In the genomic region with DNA sequence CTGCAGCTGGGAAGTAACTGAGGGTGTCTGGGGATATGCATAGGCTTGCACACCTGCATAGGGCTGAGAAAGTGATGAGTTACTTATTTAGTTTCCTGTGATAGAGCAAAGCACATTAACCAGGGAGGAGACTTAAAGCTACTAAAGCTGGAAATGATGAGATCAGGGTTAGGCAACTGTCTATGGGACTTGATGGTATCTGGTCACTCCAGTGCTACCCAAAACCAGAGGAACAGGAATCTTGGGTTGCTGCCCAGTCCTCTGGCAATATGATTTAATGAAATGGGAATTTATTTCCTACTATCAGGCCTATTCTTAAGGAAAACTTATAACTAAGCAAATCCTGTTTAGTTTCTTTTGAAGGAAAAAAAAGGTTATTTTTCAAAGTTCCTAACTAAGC, we compare ENCODE assay signal across 20 mouse cellular contexts.
"Had no signal": no experiment of that assay in that cellular context is flagged by ENCODE, and none has a peak within 500 bp of the region (broad histone marks: within the 10 kb centered on the region; RNA-seq: fewer than 3 reads in every experiment).

No protein-coding gene starts in this region.

- H3K27me3 ChIP-seq: limb, embryonic 13.5 days; liver, embryonic 12.5 days; liver, embryonic 15.5 days; midbrain, embryonic 12.5 days; midbrain, embryonic 15.5 days; neural tube, embryonic 13.5 days had no signal

- H3K4me3 ChIP-seq: limb, embryonic 13.5 days; liver, embryonic 12.5 days; liver, embryonic 15.5 days; midbrain, embryonic 12.5 days; midbrain, embryonic 15.5 days; myocyte; neural tube, embryonic 13.5 days had no signal

- DNase-seq: kidney, adult 18-20 months; left cerebral cortex, postnatal 4 days; liver; lung, adult 2 months; lung, postnatal 14 days; lung, postnatal 4 days; retina, postnatal 1 day; right cerebral cortex, postnatal 25 days; spleen, adult 18-20 months; thymus, adult 2 months; thymus, postnatal 14 days; thymus, postnatal 4 days had no signal

- H3K27ac ChIP-seq: kidney, postnatal 0 days; limb, embryonic 13.5 days; liver, embryonic 12.5 days; liver, embryonic 15.5 days; midbrain, embryonic 12.5 days; midbrain, embryonic 15.5 days; neural tube, embryonic 13.5 days had no signal

- H3K4me1 ChIP-seq: limb, embryonic 13.5 days; midbrain, embryonic 12.5 days; midbrain, embryonic 15.5 days; neural tube, embryonic 13.5 days had no signal
